Mouse (Mus musculus) MEL (cell line): ENCODE results near the gene Mta3. TPM values are rescaled to one million over a fixed set of nuclear protein-coding genes. Genes with fewer than 3 reads are reported as not detected.

Source experiments
- DNase-seq: peaks from one replicate; pipeline ENCODE4 v3.0.0; 2011; ENCODE audit warnings: low read depth, low spot score
- H3K27ac ChIP-seq: 2 replicates; pipeline ENCODE4 v1.5.1; 2012; ENCODE audit warnings: low read depth, mild to moderate bottlenecking, control low read depth, low read length, moderate library complexity; ENCODE audit not compliant: control insufficient read depth
- H3K27me3 ChIP-seq, 2 experiments: fragments of 150-350 bp in 1 of 2; sonication (generic) in 1 of 2; 2 replicates each; pipeline ENCODE4 v1.6.1; 2012; ENCODE audit warnings: low read length in 2 of 2, mild to moderate bottlenecking in 2 of 2, improper control_type of control experiment in 1 of 2, moderate library complexity in 1 of 2; ENCODE audit not compliant: insufficient read depth in 2 of 2, control insufficient read depth in 1 of 2
- H3K36me3 ChIP-seq, 2 experiments: 2 replicates each; pipeline ENCODE4 v1.6.1; 2012 to 2014; ENCODE audit warnings: low read length in 2 of 2, improper control_type of control experiment in 1 of 2, inconsistent platforms in 1 of 2, mild to moderate bottlenecking in 1 of 2; ENCODE audit not compliant: insufficient read depth in 2 of 2, control insufficient read depth in 1 of 2
- H3K4me1 ChIP-seq, 2 experiments: fragments of 150-350 bp in 1 of 2; sonication (generic) in 1 of 2; 2 replicates each; pipeline ENCODE4 v1.6.1; 2012; ENCODE audit warnings: low read length in 2 of 2, improper control_type of control experiment in 1 of 2, mild to moderate bottlenecking in 1 of 2; ENCODE audit not compliant: insufficient read depth in 2 of 2, control insufficient read depth in 1 of 2
- H3K4me3 ChIP-seq, 2 experiments: fragments of 150-350 bp in 1 of 2; sonication (generic) in 1 of 2; 2 replicates each; pipeline ENCODE4 v1.5.1; 2012; ENCODE audit warnings: low read depth in 2 of 2, low read length in 2 of 2, mild to moderate bottlenecking in 2 of 2, moderate library complexity in 2 of 2, control low read depth in 1 of 2, improper control_type of control experiment in 1 of 2; ENCODE audit not compliant: control insufficient read depth in 1 of 2, insufficient read depth in 1 of 2
- H3K79me2 ChIP-seq: 2 replicates; pipeline ENCODE4 v1.6.1; 2012; ENCODE audit warnings: mild to moderate bottlenecking, low read length, moderate library complexity; ENCODE audit not compliant: control insufficient read depth, poor library complexity, insufficient read depth
- H3K9ac ChIP-seq: 2 replicates; pipeline ENCODE4 v1.6.1; 2012; ENCODE audit warnings: low read depth, mild to moderate bottlenecking, control low read depth, low read length, moderate library complexity; ENCODE audit not compliant: control insufficient read depth, poor library complexity, severe bottlenecking
- H3K9me3 ChIP-seq: fragments of 150-350 bp; sonication (generic); replicated peaks from 2 replicates; pipeline ENCODE4 v1.6.1; 2012; ENCODE audit warnings: mild to moderate bottlenecking, low read length, improper control_type of control experiment, moderate library complexity; ENCODE audit not compliant: insufficient read depth
- BHLHE40 ChIP-seq: IDR thresholded peaks from 2 replicates; pipeline ENCODE4 v1.6.1; 2012; ENCODE audit warnings: low read depth, mild to moderate bottlenecking, inconsistent platforms, low read length, improper control_type of control experiment, borderline replicate concordance
- CHD1 ChIP-seq: IDR thresholded peaks from 2 replicates; pipeline ENCODE4 v1.6.1; 2012; ENCODE audit warnings: low read depth, mild to moderate bottlenecking, inconsistent platforms, low read length, improper control_type of control experiment
- CHD2 ChIP-seq: IDR thresholded peaks from 2 replicates; pipeline ENCODE4 v1.6.1; 2011; ENCODE audit warnings: low read length, improper control_type of control experiment
- CTCF ChIP-seq, 3 experiments: IDR thresholded peaks in 2 of 3; conservative IDR thresholded peaks in 1 of 3; 2 replicates each; pipeline ENCODE4 v1.5.1; 2011 to 2012; ENCODE audit warnings: low read length in 3 of 3, low read depth in 2 of 3, mild to moderate bottlenecking in 2 of 3, improper control_type of control experiment in 1 of 3, inconsistent platforms in 1 of 3, mixed read lengths in 1 of 3, moderate library complexity in 1 of 3; ENCODE audit not compliant: control insufficient read depth in 1 of 3, insufficient read depth in 1 of 3, poor library complexity in 1 of 3, severe bottlenecking in 1 of 3
- E2F4 ChIP-seq: IDR thresholded peaks from 2 replicates; pipeline ENCODE4 v1.6.1; 2011; ENCODE audit warnings: low read depth, low read length, improper control_type of control experiment, borderline replicate concordance
- ELF1 ChIP-seq: IDR thresholded peaks from 2 replicates; pipeline ENCODE4 v1.6.1; 2014; ENCODE audit warnings: low read depth, mild to moderate bottlenecking, inconsistent platforms, low read length, improper control_type of control experiment, moderate library complexity
- ETS1 ChIP-seq: IDR thresholded peaks from 2 replicates; pipeline ENCODE4 v1.6.1; 2012; ENCODE audit warnings: low read depth, mild to moderate bottlenecking, inconsistent platforms, low read length, improper control_type of control experiment, moderate library complexity
- GABPA ChIP-seq: IDR thresholded peaks from 2 replicates; pipeline ENCODE4 v1.6.1; 2012; ENCODE audit warnings: low read depth, mild to moderate bottlenecking, inconsistent platforms, low read length, improper control_type of control experiment, moderate library complexity
- GATA1 ChIP-seq: IDR thresholded peaks from 2 replicates; pipeline ENCODE4 v1.6.1; 2011; ENCODE audit warnings: low read depth, low read length, improper control_type of control experiment
- HCFC1 ChIP-seq: IDR thresholded peaks from 2 replicates; pipeline ENCODE4 v1.6.1; 2012; ENCODE audit warnings: low read depth, mild to moderate bottlenecking, inconsistent platforms, low read length, improper control_type of control experiment, moderate library complexity
- JUND ChIP-seq: IDR thresholded peaks from 2 replicates; pipeline ENCODE4 v1.6.1; 2011; ENCODE audit warnings: low read depth, mild to moderate bottlenecking, improper control_type of control experiment, low read length
- KAT2A ChIP-seq: conservative IDR thresholded peaks from 2 replicates; pipeline ENCODE4 v1.6.1; 2012; ENCODE audit warnings: low read depth, low read length, improper control_type of control experiment, inconsistent platforms
- MAFK ChIP-seq: IDR thresholded peaks from 2 replicates; pipeline ENCODE4 v1.6.1; 2011; ENCODE audit warnings: low read depth, mild to moderate bottlenecking, low read length, improper control_type of control experiment, borderline replicate concordance
- MAX ChIP-seq: IDR thresholded peaks from 2 replicates; pipeline ENCODE4 v1.6.1; 2011; ENCODE audit warnings: low read length, improper control_type of control experiment
- MAZ ChIP-seq: IDR thresholded peaks from 2 replicates; pipeline ENCODE4 v1.6.1; 2012; ENCODE audit warnings: low read depth, mild to moderate bottlenecking, inconsistent platforms, low read length, improper control_type of control experiment
- MEF2A ChIP-seq: IDR thresholded peaks from 2 replicates; pipeline ENCODE4 v1.6.1; 2014; ENCODE audit warnings: low read depth, mild to moderate bottlenecking, inconsistent platforms, low read length, improper control_type of control experiment; ENCODE audit not compliant: poor library complexity, insufficient replicate concordance, severe bottlenecking; ENCODE audit errors: extremely low read depth
- MXI1 ChIP-seq: IDR thresholded peaks from 2 replicates; pipeline ENCODE4 v1.6.1; 2011; ENCODE audit warnings: mild to moderate bottlenecking, low read depth, low read length, improper control_type of control experiment
- MYB ChIP-seq: IDR thresholded peaks from 2 replicates; pipeline ENCODE4 v1.6.1; 2011; ENCODE audit warnings: mild to moderate bottlenecking, low read depth, low read length, improper control_type of control experiment
- MYC ChIP-seq: IDR thresholded peaks from 2 replicates; pipeline ENCODE4 v1.6.1; 2011; ENCODE audit warnings: low read depth, mild to moderate bottlenecking, low read length, improper control_type of control experiment, moderate library complexity
- NELFE ChIP-seq: IDR thresholded peaks from 2 replicates; pipeline ENCODE4 v1.6.1; 2011; ENCODE audit warnings: low read depth, low read length, improper control_type of control experiment
- NRF1 ChIP-seq: IDR thresholded peaks from 2 replicates; pipeline ENCODE4 v1.6.1; 2014; ENCODE audit warnings: low read depth, mild to moderate bottlenecking, inconsistent platforms, low read length, improper control_type of control experiment, moderate library complexity; ENCODE audit not compliant: poor library complexity, insufficient read depth, severe bottlenecking
- POLR2A ChIP-seq, 2 experiments: IDR thresholded peaks; 2 replicates each; pipeline ENCODE4 v1.6.1; 2011 to 2012; ENCODE audit warnings: low read length in 2 of 2, mild to moderate bottlenecking in 2 of 2, control low read depth in 1 of 2, improper control_type of control experiment in 1 of 2, low read depth in 1 of 2, moderate library complexity in 1 of 2; ENCODE audit not compliant: control insufficient read depth in 1 of 2, insufficient read depth in 1 of 2, poor library complexity in 1 of 2
- POLR2AphosphoS2 ChIP-seq: IDR thresholded peaks from 2 replicates; pipeline ENCODE4 v1.6.1; 2011; ENCODE audit warnings: low read length, improper control_type of control experiment
- POLR2AphosphoS5 ChIP-seq: IDR thresholded peaks from 2 replicates; pipeline ENCODE4 v1.6.1; 2012; ENCODE audit warnings: low read depth, borderline replicate concordance, mild to moderate bottlenecking, inconsistent platforms, low read length, moderate library complexity, mixed read lengths
- RAD21 ChIP-seq: IDR thresholded peaks from 2 replicates; pipeline ENCODE4 v1.6.1; 2011; ENCODE audit warnings: mild to moderate bottlenecking, low read depth, low read length, improper control_type of control experiment
- RCOR1 ChIP-seq: IDR thresholded peaks from 2 replicates; pipeline ENCODE4 v1.6.1; 2012; ENCODE audit warnings: low read depth, mild to moderate bottlenecking, inconsistent platforms, low read length, improper control_type of control experiment
- SIN3A ChIP-seq: IDR thresholded peaks from 2 replicates; pipeline ENCODE4 v1.6.1; 2012; ENCODE audit warnings: low read length, improper control_type of control experiment, inconsistent platforms
- SMC3 ChIP-seq: IDR thresholded peaks from 2 replicates; pipeline ENCODE4 v1.6.1; 2011; ENCODE audit warnings: low read depth, low read length, improper control_type of control experiment
- TBP ChIP-seq: IDR thresholded peaks from 2 replicates; pipeline ENCODE4 v1.8.0; 2011; ENCODE audit warnings: low read depth, low read length, improper control_type of control experiment
- TCF12 ChIP-seq: IDR thresholded peaks from 2 replicates; pipeline ENCODE4 v1.6.1; 2014; ENCODE audit warnings: low read depth, mild to moderate bottlenecking, inconsistent platforms, low read length, improper control_type of control experiment, moderate library complexity
- UBTF ChIP-seq: IDR thresholded peaks from 2 replicates; pipeline ENCODE4 v1.6.1; 2012; ENCODE audit warnings: low read depth, mild to moderate bottlenecking, inconsistent platforms, low read length, improper control_type of control experiment, moderate library complexity, borderline replicate concordance; ENCODE audit not compliant: insufficient read depth
- USF1 ChIP-seq: IDR thresholded peaks from 2 replicates; pipeline ENCODE4 v1.6.1; 2014; ENCODE audit warnings: low read depth, mild to moderate bottlenecking, inconsistent platforms, low read length, improper control_type of control experiment, moderate library complexity
- USF2 ChIP-seq, 2 experiments: IDR thresholded peaks; 2 replicates each; pipeline ENCODE4 v1.6.1; 2011 to 2012; ENCODE audit warnings: improper control_type of control experiment in 2 of 2, low read length in 2 of 2, borderline replicate concordance in 1 of 2, inconsistent platforms in 1 of 2, low read depth in 1 of 2, mild to moderate bottlenecking in 1 of 2; ENCODE audit not compliant: insufficient read depth in 1 of 2
- ZC3H11A ChIP-seq: IDR thresholded peaks from 2 replicates; pipeline ENCODE4 v1.6.1; 2012; ENCODE audit warnings: low read depth, mild to moderate bottlenecking, inconsistent platforms, low read length, improper control_type of control experiment
- ZKSCAN1 ChIP-seq: IDR thresholded peaks from 2 replicates; pipeline ENCODE4 v1.6.1; 2012; ENCODE audit warnings: low read depth, mild to moderate bottlenecking, inconsistent platforms, low read length, improper control_type of control experiment, moderate library complexity
- ZMIZ1 ChIP-seq: IDR thresholded peaks from 2 replicates; pipeline ENCODE4 v1.6.1; 2012; ENCODE audit warnings: low read depth, mild to moderate bottlenecking, inconsistent platforms, low read length, improper control_type of control experiment, moderate library complexity
- ZNF384 ChIP-seq: IDR thresholded peaks from 2 replicates; pipeline ENCODE4 v1.6.1; 2012; ENCODE audit warnings: low read depth, mild to moderate bottlenecking, inconsistent platforms, low read length, improper control_type of control experiment
- polyA plus RNA-seq, 2 experiments: library from polyadenylated mRNA; stranded (reverse) in 1 of 2; unstranded in 1 of 2; fragments of >175 nt in 1 of 2; fragments of >200 nt in 1 of 2; gene quantifications; 2 replicates each; pipeline versions ENCODE4 v1.2.1 to v1.2.4; 2012; ENCODE audit warnings: low replicate concordance in 2 of 2, low read depth in 1 of 2; ENCODE audit not compliant: insufficient read length in 2 of 2, insufficient read depth in 1 of 2, missing spikeins in 1 of 2
- total RNA-seq: library from RNA; depleted of rRNA; stranded (reverse); fragments of 300-350 nt; gene quantifications from 2 replicates; pipeline ENCODE4 v1.2.3, GENCODE M21; 2012

The Mta3 gene
- total and polyA plus RNA-seq, 3 experiments = 28.8 to 58.2 TPM; not detected in 1

- Histone ChIP-seq H3K9ac (peak overlapping the region; percentile 94), H3K4me1 (peaks cover 8 to 28% of the 10 kb centered on the region in 2 experiments), H3K9me3 (no peaks in the 10 kb centered on the region)
- TF ChIP-seq GATA1 (no peak), SMC3 (no peak), MYB (no peak), MYC (0 out of 2 replicates have a peak, but pooled peaks have one; percentile 21), ZMIZ1 (peak; percentile 68; the same call in 1 of the 2 replicates), ZKSCAN1 (no peak), RAD21 (no peak), USF1 (no peak), TCF12 (0 out of 2 replicates have a peak, but pooled peaks have one; percentile 9), ETS1 (peak; percentile 34), POLR2AphosphoS2 (peak; percentile 27; the same call in 1 of the 2 replicates), ZC3H11A (no peak), RCOR1 (0 out of 2 replicates have a peak, but pooled peaks have one; percentile 29), E2F4 (no peak), SIN3A (0 out of 2 replicates have a peak, but pooled peaks have one; percentile 64), CHD2 (no peak), MEF2A (no peak), ELF1 (peak; percentile 62; the same call in 1 of the 2 replicates), NRF1 (no peak), HCFC1 (no peak), CHD1 (no peak), TBP (peak; percentile 22; the same call in 1 of the 2 replicates), MAFK (no peak), KAT2A (no peak), MAZ (peak; percentile 71; the same call in 1 of the 2 replicates), POLR2AphosphoS5 (no peak), MXI1 (peak; percentile 62), POLR2A (IDR thresholded peaks at IDR 0.05; ENCODE audit: control insufficient read depth in 1 of 2, insufficient read depth in 1 of 2, low read depth in 1 of 2, low read length in 2 of 2, poor library complexity in 1 of 2) (peak; percentile 36 to 56; a peak in 2 of 4 replicates), ZNF384 (no peak), NELFE (peak; percentile 51), USF2 (IDR thresholded peaks at IDR 0.05; ENCODE audit: borderline replicate concordance in 1 of 2, insufficient read depth in 1 of 2, low read depth in 1 of 2, low read length in 2 of 2) (no peak), UBTF (no peak), GABPA (no peak), CTCF (IDR thresholded peaks at IDR 0.05 in 2 of 3, conservative IDR thresholded peaks at IDR 0.05 in 1 of 3; ENCODE audit: control insufficient read depth in 1 of 3, insufficient read depth in 1 of 3, low read depth in 2 of 3, low read length in 3 of 3, poor library complexity in 1 of 3, severe bottlenecking in 1 of 3) (no peak), BHLHE40 (no peak), JUND (no peak), MAX (no peak)
Measured at GRCm38 (mm10) chr17:83706594-83707126, 697 bp downstream of the Mta3 start.

More at GRCm38 (mm10) chr17:83706594-83707126, 697 bp downstream of the Mta3 start:
- Histone ChIP-seq H3K4me3 (peak overlapping the region; percentile 83 to 98), H3K79me2 (peaks cover 20% of the 10 kb centered on the region), H3K27me3 (no peaks in the 10 kb centered on the region), H3K36me3 (peaks cover 0 to 21% of the 10 kb centered on the region in 2 experiments; a peak in 2 of 4 replicates), H3K27ac (peak overlapping the region; percentile 76)
- peak; percentile 70 for DNase-seq
